Mouse (Mus musculus) spleen, postnatal 14 days (tissue): ENCODE results near the gene C5ar1.
"Not testable (repeated sequence)": the region's sequence is repeated elsewhere in the genome, so short reads cannot be mapped to it uniquely, and the experiment has no call there.

Experiments used
- DNase-seq, 2 experiments: peaks; one replicate each; pipeline ENCODE4 v3.0.0; 2021 to 2022; ENCODE audit warnings: low spot score in 2 of 2

C5ar1 gene

DNA sequence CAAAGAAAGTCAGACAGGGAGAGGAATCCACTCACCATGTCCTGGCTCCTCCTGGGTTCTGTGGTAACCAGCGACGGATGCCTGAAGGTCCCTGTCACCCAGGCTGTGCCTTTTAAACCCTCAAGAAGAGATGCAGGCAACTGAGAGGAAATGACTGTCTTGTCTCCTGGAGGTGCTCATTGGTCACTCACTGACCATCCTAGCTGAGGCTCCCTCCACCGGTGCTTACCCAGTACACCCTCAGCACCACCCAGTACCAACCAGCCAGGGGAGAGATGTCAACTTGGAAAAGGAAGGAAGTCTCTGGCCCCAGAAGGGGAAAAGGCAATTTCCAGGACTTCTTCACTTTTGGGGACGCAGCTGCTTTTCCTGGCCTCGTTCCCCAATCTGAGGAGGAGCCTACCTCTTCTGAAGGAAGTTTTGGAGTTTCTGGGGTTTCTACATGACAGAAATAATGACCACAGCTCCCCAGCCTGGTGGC lies at the start of gene C5ar1:
Gene C5ar1 (minus strand): TSS at position 431 of the 481 bp plus-strand sequence.
- DNase-seq: no peak

DNA sequence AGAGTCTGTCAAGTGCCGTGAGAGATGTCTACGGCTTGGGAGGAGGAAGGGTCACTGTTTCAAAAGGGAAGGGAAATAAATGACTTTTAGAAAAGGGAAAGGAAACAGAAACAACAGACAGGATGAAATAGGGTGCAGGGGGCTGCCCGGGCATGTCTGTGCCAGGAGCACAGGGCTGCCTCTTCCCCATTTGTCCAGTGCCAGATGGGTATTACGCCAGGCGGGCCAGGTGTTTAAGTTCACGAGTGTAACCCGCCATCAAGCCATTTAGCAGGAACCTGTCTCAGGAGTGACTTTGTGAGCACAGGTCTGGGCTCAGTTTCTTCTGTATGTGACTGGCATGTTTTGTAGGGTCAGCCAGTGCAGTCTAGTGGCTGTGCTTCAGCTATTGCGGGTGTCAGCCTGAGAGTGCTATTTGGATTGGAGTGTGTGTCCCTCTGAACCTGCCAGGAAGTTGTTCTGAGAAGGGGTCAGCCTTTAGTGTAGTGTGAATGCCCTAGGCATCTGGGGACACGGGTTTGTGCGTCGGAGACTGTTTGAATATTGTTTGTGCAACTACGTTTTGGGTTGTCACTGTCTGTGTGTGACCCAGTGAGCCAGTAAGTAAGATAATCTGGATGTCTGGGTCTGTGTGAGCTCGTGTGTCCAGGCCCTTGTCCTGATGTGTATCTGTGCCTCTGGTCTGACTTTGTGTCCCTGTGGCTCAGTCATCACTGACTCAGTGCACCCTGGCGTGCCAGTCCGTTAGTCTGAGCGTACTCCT lies 49.4 kb upstream of the C5ar1 start:
- no peak for DNase-seq

DNA sequence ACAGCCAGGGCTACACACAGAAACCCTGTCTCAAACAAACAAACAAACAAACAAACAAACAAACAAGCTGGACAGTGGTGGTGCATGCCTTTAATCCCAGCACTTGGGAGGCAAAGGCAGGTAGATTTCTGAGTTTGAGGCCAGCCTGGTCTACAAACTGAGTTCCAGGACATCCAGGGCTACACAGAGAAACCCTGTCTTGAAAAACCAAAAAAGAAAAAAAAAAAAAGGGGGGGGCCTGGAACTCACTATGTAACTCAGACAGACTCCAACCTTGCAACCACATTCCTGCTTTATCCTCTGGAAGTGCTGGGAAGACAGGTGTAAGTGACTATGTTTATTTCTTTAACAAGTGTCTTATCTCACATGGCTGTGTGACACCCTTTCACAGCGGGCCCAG lies 48.8 kb upstream of the C5ar1 start, which contains the start of gene Bbc3:
Gene Bbc3 (plus strand): TSS at position 301 of the 400 bp plus-strand sequence.
- not testable (repeated sequence) for DNase-seq

DNA sequence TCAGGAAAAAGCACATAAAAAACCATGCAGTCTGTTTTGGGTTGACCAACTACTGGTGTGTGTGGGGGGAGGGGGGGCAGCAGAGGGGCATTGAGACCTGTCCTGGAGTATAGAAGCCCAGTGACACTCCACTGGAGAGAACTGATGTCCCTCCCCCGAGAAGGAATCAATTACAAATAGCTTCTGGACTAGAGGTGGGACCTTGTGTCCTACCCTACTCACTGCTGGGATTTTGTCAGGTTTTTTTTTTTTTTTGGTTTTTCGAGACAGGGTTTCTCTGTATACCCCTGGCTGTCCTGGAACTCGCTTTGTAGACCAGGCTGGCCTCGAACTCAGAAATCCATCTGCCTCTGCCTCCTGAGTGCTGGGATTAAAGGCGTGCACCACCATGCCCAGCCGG lies 47.8 kb upstream of the C5ar1 start:
- not testable (repeated sequence) for DNase-seq

DNA sequence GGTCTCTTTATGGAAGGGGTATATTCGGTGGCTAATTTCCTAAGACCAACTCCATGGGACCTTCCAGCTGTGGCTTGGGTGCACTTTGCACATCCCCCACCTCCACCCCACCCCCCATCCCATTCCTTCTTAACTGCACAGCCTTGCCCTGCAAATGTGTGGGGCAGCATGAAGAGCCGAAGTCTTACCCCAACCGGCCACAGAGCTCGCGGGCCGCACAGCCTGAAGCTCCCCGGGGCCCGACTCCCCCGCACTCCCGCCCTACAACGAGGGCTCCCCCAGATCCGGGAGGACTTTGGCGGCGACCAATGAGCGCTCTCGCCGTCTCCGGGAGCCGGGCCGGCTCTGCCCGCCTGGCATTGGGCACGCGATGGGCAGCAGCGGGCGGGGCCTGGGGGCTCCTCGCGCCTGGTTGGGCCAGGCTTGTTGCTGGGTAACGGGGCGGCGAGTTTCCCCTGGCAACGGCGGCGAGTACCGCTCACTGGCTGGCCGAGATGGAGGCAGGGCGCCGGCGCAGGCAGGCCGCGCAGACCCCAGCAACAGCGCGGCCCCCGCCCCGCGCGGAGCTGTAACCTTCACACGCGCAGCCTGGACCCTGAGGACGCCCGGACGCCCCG lies 40.2 kb upstream of the C5ar1 start:
- peak; percentile 59 to 60 for DNase-seq

DNA sequence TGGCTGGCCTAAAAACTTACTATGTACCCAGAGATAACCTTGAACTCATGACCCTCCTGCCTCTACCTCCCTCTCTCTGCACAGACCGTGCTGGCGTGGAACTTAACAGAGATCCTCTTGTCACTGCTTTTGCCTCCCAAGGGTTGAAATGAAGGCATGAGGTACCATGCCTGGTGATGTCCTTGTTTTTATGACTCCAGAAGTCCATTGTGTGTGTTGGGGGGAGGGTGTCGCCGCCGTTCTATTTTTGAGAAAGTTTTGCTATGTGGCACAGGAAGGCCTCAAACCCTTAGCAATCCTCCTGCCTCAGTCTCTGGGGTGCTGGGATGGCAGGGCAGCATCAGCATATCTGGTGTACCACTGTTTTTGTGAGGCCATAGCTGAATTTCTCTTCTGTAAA lies 39.6 kb upstream of the C5ar1 start:
- DNase-seq: no peak

DNA sequence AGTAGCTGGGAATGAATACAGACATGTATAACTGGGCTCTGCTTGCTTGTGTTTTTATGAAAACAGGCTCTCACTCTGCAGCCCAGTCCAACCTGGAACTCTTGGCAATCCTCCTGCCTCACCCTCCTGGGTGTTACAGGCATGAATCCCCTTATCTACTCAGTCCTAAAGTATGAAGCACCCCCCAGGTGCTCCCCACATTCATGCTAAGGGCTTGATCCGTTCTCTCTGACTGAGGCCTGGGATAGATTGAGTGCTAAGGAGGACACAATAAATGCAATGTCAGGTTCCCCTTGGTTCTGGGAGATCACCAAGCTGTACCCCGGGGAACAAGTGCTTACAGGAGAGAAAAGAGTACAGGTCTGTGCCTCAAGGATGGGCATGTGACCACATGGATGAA lies 38.3 kb upstream of the C5ar1 start:
- no peak for DNase-seq

DNA sequence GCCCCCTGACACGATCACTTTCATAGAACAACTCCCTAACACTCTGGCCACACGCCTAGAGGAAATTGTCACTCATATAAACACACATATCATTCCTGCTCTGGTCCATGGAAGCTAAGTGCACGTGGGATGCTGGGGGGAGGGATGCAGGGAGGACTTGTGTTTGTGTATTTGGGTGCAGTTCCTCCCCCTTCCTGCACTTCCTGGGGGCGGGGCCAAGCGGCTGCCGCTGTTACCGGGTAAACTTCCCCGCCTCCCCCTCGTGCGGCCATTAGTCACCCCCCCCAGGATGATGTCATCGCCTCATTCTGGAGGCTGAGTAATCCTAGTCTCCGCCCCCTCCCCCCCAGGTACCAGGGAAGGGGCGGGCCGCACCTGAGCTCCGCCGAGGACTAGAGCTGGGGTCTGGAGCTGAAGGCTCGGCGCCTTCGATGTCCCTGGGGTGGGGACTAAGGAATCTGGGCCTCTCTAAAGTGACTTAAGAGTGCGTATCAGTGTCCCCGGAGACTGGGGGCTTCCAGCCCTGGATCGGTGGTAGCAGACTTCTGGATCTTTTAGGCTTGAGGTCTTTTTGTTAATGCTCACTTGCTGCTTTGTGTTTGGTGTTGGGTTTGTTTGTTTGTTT lies 37.5 kb upstream of the C5ar1 start:
- DNase-seq: peak; percentile 65 to 81

DNA sequence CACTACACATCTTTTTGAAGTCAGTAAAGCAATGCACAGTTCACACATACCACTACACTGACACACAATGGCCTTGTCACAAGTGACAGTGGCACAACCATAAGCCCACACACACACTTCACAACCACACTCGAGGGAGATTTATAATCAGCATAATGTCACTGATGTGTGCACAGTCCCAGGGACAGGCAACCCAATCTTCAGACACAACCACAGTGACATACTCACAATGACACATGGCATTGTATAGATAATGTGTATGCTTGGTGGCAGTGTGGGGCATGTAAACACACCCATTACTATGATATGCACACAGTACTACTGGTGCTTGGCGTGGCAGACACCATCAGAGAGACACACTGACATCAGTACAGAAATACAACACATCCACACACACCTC lies 36.8 kb upstream of the C5ar1 start:
- DNase-seq: no peak

DNA sequence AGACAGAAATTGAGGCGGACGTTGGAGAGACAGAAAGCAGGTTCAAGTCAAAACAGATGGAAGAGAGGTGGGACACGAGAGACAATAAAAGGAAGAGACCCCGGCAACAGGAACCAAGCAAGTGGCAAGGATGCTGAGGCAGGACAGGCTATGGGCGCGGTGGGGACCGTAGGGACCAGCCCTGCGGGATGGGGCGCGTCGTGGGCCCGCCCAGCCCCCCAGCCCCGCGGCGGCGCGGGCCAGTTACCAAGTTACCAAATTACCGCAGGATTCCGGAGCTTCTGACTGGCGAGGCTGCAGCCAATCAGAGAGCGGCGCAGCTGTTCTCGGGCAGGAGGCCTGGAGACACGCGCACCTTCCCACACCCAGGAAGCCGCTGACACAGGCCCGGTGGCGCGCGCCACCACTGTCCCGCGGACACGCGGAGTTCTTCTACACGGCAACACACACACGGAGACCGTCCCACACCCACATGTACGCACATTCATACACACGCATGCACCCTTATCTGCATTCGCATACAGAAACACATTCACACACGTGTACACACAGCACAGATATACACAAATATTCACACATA lies 36.1 kb upstream of the C5ar1 start:
- peak; percentile 66 to 70 for DNase-seq

DNA sequence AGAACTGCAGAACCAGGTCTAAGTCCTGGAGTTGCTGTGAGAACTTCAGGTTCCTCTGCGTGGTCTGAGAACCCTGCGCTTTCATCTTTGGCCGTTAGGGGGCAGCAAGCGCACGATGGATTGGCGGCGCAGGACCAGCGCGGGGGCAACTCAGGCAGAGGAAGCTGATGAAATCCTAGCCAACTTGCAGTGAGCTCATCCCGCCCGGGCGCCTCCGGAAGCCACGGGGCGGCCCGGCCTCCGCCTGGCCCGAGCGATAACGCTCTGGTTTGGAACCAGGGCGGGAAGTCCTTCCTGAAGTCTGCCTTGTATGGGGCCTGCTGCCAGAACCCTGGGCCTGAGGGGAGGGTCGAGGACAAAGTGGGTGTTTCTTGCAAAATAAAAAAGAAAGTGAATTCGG lies 35.5 kb upstream of the C5ar1 start:
- DNase-seq: peak; percentile 95 to 96

DNA sequence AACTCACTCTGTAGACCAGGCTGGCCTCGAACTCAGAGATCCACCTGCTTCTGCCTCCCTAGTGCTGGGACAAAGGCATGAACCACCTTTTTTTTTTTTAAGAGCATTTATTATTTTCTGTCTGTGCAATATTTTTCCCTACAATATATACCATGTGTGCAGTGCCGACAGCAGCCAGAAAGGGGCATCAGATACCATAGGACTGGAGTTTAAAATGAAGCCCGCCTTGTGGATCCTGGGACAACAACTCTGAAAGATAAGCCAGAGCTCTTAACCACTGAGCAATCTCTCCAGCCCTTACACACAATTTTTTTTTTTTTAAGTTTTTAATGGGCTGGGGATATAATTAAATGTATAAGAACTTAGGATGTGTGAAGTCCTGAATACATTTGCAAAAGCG lies 35.0 kb upstream of the C5ar1 start:
- peak in 1 of 2 experiments; percentile 53 for DNase-seq

DNA sequence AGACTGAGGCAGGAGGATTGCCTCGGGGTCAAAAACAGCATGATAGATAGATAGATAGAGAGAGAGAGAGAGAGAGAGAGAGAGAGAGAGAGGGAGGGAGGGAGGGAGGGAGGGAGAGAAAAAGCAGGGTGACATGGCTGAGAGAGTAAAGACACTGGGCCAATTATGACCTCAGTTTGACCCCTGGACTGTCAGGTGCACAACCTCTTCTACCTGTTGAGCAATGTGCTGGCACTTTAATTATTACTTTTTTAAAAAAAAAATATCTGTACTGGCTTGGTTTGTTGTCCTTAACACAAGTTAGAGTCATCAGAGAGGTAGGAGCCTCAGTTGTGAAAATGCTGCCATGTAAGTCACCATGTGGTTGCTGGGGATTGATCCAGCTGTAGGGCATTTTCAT lies 28.5 kb upstream of the C5ar1 start:
- DNase-seq: no peak

DNA sequence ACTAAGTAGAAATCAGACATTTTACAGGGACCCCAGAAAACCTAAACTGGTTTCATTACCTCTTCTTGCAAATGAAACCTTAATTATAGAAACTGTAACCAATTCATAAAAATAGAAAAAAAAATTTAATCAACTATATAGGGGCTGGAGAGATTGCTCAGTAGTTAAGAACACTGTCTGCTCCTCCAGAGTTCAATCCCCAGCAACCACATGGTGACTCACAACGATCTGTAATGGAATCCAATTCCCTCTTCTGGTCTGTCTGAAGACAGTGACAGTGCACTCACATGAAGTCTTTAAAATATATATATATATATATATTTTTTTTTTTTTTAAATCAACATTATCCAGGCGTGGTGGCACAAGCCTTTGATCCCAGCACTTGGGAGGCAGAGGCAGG lies 27.7 kb upstream of the C5ar1 start:
- DNase-seq: no peak

DNA sequence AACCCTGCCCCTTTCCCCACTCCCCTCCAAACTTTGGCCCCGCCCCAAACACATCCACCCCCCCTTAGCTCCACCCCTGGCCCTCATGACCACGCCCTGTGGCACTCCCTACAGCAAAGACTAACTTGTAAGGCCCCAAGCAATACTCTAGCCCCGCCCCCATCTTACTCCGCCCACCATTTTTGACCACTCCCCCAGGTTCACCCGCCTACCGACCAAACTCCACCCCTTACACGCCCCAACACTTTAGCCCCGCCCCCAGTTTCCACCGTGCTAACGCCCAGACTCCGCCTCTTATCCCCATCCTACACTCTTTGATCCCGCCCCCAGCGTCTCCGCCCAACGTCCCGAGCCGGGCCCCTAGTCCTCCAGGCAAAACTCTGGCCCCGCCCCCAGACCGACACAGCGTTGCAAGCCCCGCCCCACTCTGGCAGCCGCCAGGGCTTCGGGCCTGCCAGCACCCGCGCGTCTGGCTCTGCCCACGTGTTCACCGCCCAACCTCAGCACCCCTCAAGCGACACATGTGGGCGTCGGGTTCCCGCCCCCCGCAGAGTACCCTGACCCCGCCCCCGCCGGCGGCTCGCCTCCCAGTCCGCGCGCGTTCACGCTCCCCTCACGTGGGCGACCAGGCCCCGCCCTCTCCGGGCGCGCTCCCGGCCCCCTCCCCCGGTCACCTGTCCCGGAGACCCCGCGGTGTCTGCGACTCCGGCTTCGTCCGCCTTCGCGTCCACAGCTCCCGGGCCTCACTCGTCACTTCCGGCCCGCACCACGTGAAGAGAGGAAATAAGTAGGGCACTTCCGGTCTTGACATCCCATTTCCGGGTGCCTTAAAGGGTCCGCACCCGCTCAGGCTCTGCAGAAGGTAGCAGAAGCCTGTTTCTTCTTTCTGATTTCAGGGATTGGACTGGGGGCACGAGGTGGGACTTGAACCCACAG lies 27.0 kb upstream of the C5ar1 start, which contains the start of gene Ccdc9:
Gene Ccdc9 (minus strand): TSS at position 770 of the 936 bp plus-strand sequence.
- peak; percentile 98 to 99 for DNase-seq

DNA sequence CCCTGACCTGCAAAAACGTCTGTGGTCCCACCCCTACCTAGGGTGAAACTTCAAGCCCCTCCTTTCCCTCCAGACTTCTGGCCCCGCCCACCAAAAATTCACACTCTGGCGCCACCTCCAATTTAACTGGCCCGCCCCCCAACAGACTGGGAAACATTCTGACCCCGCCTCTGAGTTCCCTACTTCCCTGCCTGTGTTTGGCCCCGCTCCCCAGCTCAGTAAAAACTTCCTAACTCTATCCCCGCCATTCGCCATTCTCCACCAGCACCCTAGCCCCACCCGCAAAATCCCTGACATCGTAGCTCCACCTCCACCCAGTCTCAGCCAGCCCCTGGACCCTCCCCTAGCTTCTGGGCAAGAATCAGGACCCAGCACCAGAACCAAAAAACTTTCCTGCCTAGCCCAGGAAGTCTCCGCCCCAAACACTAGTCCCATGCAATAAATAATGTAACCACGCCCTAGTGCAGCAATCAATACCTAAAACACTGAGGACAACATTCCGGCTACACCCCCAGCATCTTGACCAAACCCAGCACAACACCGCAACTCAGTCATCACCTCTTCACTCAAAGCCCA lies 26.2 kb upstream of the C5ar1 start:
- DNase-seq: peak; percentile 38 to 51

DNA sequence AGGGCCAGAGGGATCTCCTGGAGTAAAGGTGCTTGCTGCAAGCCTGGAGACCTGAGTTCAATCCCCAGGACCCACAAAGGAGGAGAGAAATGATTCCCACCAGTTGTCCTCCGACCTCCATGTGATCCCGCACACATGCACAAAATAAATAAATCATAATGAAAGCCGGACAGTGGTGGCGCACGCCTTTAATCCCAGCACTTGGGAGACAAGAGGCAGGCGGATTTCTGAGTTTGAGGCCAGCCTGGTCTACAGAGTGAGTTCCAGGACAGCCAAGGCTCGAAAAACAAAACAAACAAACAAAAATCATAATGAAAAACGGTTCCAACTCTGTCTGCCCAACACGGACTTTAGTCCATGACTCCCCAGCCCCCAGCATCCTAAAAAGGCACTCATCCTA lies 25.6 kb upstream of the C5ar1 start:
- no peak for DNase-seq

DNA sequence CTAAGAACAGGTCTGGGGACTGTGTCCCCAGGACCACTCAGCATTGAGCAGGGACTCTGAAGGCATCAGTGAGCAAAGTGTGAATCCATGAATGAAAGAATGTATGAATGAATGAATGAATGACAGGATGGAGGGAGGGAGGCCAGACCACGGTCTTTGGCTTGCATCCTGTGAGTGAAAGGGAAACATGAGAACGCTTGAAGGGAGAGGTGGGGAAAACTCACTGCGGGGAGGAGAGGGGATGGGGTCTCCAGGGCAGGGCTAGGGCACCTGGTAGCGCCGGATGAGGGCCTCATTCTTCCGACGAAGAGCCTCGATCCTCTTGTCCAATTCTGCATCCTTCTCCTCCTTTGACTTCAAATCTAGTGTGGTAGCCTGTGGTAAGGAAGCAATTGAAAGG lies 24.7 kb upstream of the C5ar1 start:
- DNase-seq: no peak

DNA sequence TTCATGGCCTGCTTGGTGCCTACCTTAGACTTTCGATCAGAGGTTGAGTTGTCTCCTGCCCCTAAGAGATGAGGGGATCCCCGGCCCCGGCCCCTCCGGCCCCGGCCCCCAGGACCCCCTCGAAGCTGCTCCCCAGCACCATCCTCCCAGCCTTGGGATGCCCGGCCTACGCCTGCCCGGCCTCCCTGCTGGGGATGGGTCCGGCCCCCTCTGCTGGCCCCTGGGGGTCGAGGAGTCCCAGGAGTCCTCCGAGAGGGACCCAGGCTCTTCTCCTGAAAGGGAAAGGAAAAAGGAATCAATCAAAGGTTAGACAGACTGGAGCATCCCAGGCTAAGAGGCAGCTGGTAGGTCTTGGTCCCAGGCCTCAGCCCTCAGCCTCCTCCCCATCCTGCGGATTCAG lies 23.0 kb upstream of the C5ar1 start:
- DNase-seq: no peak

DNA sequence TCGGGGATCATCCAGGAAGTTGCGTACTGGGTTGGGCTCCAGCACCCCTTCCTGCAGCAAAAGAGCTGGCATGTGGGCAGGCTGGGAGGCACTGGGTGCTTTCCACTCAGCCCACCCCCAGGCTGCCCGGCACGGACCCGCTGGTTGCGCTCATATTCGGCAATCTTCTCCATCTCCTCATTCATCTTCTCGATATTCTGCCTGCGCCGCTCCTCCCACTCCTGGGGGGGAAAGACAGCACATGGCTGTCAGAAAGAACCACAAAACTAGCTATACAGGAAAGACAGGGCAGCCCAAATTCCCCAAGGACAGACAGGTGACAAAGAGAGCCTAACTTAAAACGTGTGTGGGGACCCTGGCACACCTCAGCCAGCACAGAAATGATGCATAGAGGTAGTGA lies 21.4 kb upstream of the C5ar1 start:
- DNase-seq: no peak
